Mouse (Mus musculus): ENCODE results near the gene Myl9. TPM values are rescaled to one million over a fixed set of nuclear protein-coding genes. Genes with fewer than 3 reads are reported as not detected.
"Not testable (repeated sequence)": the region's sequence is repeated elsewhere in the genome, so short reads cannot be mapped to it uniquely, and the experiment has no call there.

Gene Myl9
- polyA plus RNA-seq, 1 experiment: 35.0 TPM

DNA sequence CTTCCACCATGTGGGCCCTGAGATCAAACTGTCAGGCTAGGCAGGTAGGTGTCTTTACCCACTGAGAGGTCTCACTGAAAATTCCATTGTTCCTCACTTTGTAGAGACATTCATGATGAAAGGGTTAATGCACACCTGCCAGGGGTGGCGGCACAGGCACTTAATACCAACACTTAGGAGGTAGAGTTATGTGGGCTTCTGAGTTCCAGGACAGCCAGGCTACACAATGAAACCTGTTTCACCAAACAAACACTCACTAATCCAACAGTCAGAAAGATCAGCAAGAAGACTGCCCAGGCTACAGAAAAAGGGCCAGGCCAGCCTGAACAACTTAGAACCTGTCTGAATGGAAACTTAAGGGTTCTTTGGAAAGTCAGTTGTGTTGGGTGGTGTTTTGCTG, 40.9 kb downstream of the Myl9 start:
- Histone ChIP-seq H3K4me3 (ENCODE audit: insufficient read depth, low read depth, low read length) (no peak overlapping the region), H3K4me1 (ENCODE audit: control insufficient read depth, insufficient read depth, insufficient read length, low read length) (no peaks in the 10 kb centered on the region), H3K27ac (replicated peaks; ENCODE audit: low read depth, low read length) (no peak overlapping the region)

DNA sequence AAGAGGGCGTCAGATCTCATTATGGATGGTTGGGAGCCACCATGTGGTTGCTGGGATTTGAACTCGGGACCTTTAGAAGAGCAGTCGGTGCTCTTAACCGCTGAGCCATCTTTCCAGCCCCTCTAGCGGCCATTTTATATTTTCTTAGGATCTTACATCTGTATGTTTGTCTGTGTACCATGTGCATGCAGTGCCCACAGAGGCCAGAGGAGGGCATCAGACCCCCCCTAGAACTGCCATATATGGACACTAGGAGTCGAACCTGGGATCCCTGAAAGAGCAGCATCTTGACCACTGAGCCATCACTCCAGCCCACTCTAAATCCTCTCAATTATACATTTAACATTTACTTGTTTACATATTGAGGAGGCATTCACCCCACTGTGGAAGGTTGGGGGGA, 49.9 kb downstream of the Myl9 start:
- not testable (repeated sequence) for H3K4me1 ChIP-seq (ENCODE audit: control insufficient read depth, insufficient read depth, insufficient read length, low read length); H3K4me3 ChIP-seq (ENCODE audit: insufficient read depth, low read depth, low read length); H3K27ac ChIP-seq (replicated peaks; ENCODE audit: low read depth, low read length)

Other genes with a start within 250 kb of the Myl9 start
- 9.2 and 10.7 TPM in 2 replicates for gene Aar2, start 227.8 kb upstream of the Myl9 start, polyA plus RNA-seq (2012; ENCODE audit: insufficient read depth, insufficient read length, missing spikeins)
- 27.5 and 39.8 TPM in 2 replicates for gene Dlgap4, start 161.7 kb upstream of the Myl9 start, polyA plus RNA-seq (2012; ENCODE audit: insufficient read depth, insufficient read length, missing spikeins)
- not detected in 2 replicates for gene Tgif2, start 64.6 kb downstream of the Myl9 start, polyA plus RNA-seq (2012; ENCODE audit: insufficient read depth, insufficient read length, missing spikeins)
- gene 4930518I15Rik, start 82.5 kb downstream of the Myl9 start, polyA plus RNA-seq (2012; ENCODE audit: insufficient read depth, insufficient read length, missing spikeins): 0.83 and 1.3 TPM in 2 replicates
- 285 and 371 TPM in 2 replicates for gene Rab5if, start 87.7 kb downstream of the Myl9 start, polyA plus RNA-seq (2012; ENCODE audit: insufficient read depth, insufficient read length, missing spikeins)
- gene Sla2, start 111.8 kb downstream of the Myl9 start, polyA plus RNA-seq (2012; ENCODE audit: insufficient read depth, insufficient read length, missing spikeins): 0.42 TPM in 1 of 2 replicates, not detected in the other
- gene Ndrg3, start 216.6 kb downstream of the Myl9 start, polyA plus RNA-seq (2012; ENCODE audit: insufficient read depth, insufficient read length, missing spikeins): 97.6 and 181 TPM in 2 replicates
- 1.3 TPM in 1 of 2 replicates, not detected in the other for gene Dsn1, start 231.7 kb downstream of the Myl9 start, polyA plus RNA-seq (2012; ENCODE audit: insufficient read depth, insufficient read length, missing spikeins)

Measured in brown adipose tissue, adult 24 weeks (tissue).